Mouse (Mus musculus) right cerebral cortex, postnatal 4 days (tissue): ENCODE data around the gene Nol6.
"Not testable (repeated sequence)": the region's sequence is repeated elsewhere in the genome, so short reads cannot be mapped to it uniquely, and the experiment has no call there.

Source experiments
- DNase-seq: peaks from one replicate; pipeline ENCODE4 v3.0.0-alpha.2; 2022

The Nol6 gene

GRCm38 (mm10) chr4:41116817-41117216 lies 7.4 kb downstream of the Nol6 start:
- no peak for DNase-seq

- DNase-seq, result no peak
Measured at GRCm38 (mm10) chr4:41115793-41116192, 8.5 kb downstream of the Nol6 start.

DNA sequence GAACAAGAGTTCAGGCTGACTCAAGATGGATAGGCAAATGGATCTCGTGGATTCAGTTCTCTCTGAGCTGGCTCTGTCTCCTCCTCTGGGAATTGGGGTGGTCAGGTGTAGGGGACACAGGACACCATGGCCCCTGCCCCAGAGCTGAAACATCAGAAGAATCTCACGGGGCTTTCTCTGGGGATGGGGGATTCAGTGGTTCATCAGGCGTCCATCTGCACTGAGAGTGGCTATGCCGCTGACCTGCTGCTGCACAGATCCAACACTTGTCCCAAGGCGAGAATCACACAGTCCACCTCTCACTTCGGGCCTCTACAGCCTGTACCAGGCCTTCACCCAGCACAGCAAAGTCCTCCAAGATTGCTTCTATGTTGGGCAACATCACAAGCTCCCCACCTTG lies 9.2 kb downstream of the Nol6 start:
- no peak for DNase-seq

- no peak for DNase-seq
Measured at GRCm38 (mm10) chr4:41114358-41115070, 9.7 kb downstream of the Nol6 start.

GRCm38 (mm10) chr4:41108717-41109425 lies 15.4 kb downstream of the Nol6 start:
- DNase-seq, result no peak

DNA sequence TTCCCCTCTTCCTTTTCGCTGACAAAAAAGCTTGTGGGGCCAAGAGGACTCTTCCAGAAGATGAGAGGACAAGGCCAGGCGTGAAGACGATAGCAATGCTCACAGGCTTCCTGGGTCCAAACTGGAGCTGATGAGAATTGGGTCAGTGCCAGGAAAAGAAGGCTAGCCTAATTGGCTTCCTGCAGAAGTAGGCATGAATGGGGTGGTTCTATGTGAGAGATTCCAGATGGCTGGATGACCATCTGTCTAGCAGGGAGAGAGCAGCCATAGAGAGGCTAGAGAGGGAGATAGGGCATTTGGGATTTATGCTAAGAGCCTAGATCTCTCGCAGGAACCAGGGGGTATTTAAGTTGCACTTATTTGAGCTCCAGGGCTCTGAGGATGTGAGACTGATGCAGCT lies 16.8 kb downstream of the Nol6 start:
- DNase-seq, result no peak

- no peak for DNase-seq
Measured at GRCm38 (mm10) chr4:41102901-41103300, 21.4 kb downstream of the Nol6 start.

DNA sequence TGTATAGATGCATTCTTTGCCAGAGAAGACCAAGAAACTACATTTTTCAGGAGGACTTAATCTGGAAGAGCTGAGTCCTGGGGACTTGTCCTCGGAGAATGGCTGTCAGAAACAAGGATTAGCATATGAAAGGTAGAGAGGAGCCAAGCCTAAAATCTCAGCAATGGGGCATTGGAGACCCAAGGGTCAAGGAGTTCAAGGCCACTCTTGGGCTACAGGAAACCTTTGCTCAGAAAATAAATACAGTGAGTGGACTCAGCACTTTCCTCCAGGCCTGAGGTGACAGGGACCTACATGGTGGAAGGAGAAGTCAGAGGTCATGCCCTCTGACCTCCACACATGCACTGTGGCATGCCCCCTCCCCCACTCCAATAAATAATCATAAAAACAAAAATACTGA lies 23.3 kb downstream of the Nol6 start:
- no peak for DNase-seq

GRCm38 (mm10) chr4:41098577-41098951 lies 25.7 kb downstream of the Nol6 start:
- no peak for DNase-seq

DNA sequence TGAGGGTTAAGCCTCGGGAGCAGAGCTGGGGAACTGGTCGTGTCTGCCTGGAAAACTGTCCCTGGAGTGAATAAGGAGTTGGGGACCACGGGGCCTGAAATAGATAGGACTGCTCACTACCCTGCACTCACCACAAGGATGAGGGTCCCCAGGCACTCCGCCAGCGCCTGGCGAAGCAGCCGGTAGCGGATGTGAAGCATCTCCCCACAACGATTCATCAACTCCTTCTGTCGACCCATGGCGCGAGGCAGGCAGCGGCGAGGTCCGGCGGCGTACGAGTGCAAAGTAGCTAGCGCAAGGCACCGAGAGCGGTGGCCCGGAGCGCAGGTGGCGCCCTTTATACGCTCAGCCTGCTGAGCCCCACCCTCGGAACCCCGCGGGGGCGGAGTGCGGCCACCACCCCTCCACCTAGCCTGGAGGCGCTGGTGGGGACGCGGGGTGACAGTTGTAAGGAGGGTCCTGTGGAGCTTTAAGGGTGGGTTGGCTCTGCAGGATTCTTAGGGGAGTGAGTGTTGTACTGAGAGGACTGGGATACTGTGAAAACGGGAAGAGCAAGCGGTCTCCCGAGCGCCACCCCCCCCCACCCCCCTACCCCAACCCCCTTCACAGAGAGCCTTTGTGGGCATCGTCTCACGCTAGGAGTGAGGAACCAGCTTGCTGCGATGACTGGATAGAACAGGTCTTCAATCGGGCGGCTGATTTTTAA lies 26.2 kb downstream of the Nol6 start, which contains the start of gene Aqp3:
Gene Aqp3, minus strand, starts transcription at position 313 of the 706 bp plus-strand sequence.
- peak; percentile 56 for DNase-seq

DNA sequence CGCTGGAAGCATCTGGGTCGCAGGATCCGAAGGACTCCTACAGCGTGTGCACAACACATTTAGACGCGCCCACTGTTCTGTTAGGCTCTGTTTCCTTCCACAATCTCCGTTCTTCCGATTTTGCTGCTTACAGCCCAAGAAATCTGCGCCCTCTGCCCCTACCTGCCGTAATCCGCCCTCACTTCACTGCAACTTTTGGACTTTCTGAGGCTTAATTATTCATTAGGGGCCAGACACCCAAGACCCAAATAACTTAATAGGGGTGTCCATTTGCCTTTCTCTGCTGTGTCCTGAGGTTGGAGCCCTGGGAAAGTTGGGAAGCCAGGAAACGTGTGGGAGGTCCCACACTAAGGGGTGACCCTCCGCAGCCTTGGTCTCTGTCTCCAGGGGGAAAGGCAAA lies 26.9 kb downstream of the Nol6 start:
- no peak for DNase-seq

DNA sequence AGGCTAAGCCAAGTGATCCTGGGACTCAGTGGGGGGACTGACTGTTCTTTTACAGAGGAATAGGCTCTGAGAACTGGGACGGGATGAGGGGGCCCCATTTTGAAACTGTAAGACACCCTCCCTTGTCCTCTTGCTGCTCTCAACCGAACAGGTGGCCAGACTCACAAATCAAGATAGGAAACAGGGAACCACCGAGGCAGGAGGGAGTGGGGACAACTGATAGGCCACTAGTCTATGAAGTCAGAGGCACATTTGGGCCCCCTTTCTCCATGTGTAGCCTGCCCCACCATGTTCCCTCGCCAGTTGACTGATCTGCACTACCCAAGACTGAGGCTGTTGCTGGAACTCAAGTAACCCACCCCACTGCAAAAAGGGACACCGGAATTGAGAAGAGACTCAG lies 27.5 kb downstream of the Nol6 start:
- no peak for DNase-seq

DNA sequence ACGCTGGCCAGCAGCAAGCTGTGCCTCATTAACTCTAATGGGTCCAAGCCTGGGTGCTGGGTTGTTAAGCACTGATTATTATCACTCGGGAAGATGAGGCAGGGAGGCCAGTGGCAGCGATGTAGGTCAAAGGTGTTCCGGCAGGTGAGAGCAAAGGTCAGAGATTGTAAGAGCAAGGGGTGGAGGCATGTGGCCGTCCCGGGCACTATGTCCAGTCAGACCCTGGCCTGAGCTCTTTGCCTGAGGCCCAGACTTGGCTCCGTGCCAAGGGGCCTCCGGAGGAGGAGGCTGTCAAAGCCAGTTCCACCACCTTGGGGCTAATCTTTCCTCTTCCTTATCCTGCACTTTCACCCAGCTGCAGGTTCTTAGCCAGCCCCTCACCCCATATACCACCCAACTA lies 28.1 kb downstream of the Nol6 start:
- no peak for DNase-seq

DNA sequence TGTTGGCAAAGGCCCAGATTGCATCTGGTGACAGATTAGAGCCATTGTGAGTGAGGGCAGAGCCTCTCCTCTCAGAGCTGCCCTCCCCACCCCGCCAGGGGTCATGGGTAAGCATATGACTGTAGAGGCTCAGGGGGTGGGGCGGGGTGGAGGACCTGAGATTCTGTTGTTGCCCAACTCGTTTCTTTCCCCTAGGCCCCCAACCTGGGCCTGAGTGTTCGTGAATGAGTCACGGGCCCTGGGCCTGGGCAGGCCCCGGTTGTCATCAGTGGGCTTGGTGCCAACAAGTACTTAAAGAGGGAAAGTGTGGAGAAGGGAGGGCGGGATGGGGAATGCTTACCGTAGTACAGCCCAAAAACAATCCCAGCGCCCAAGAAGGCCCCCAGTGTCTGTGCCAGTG lies 29.9 kb downstream of the Nol6 start:
- no peak for DNase-seq

- DNase-seq, result no peak
Measured at GRCm38 (mm10) chr4:41092958-41093357, 31.3 kb downstream of the Nol6 start.

DNA sequence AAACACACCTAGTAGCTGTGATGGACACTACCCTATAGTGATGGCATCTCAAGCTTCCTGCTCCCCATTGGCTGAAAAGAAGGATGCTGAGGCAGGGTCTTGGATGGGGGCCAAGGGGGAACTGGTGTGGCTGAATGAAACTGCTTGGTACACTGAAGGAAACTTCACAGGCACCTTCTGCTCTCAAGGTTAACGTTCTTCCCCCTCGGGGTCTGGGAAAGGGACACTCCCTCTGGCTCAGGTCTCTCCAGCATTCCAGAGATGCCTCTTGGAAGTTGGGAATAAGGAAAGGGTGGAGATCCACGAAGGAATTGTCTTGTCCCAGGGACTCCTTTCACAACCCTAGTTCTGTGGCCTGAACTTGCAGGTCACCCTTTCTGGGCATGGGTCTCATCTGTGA lies 32.9 kb downstream of the Nol6 start:
- DNase-seq, result no peak

- DNase-seq, result no peak
Measured at GRCm38 (mm10) chr4:41089705-41090104, 34.5 kb downstream of the Nol6 start.

GRCm38 (mm10) chr4:41089189-41089588 lies 35.1 kb downstream of the Nol6 start:
- no peak for DNase-seq

DNA sequence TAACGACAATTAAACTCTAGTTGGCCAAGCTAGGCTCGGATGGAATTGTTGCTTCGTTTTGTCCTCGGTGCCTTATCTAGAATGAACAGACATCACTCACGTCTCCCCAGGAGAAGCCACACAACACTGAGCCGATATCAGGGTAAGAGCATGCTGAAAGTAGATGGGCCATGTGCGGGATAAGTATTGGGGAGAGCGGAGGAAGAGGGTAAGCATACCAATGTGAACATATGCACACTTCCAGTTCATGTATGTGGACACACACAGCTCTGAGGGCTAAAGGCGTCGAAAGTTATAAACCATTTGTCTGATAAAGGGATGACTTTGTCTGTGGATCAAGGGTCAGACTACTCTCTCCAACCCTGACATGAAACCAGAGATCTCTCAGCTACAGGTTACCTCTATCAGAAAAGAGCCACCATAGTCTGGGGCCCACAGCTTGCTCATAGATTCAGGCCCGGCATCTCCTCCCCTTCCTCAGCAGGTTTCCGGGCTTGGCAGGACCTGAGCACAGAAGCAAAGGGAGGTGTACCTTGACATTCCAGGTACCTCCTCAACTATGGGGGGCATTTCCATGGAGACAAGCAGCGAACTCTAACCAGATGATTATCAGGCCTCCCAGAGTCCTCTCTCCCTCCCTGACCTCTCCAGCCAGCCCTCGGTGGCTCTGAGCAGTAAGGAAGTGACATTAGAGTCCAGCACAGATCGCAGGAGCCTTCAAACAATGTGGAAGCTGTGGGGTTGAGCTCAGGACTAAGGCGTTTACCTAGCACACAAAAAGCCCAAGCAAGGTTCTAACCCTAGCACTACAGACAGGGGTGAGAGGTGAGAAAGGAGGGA lies 36.6 kb downstream of the Nol6 start:
- no peak for DNase-seq

DNA sequence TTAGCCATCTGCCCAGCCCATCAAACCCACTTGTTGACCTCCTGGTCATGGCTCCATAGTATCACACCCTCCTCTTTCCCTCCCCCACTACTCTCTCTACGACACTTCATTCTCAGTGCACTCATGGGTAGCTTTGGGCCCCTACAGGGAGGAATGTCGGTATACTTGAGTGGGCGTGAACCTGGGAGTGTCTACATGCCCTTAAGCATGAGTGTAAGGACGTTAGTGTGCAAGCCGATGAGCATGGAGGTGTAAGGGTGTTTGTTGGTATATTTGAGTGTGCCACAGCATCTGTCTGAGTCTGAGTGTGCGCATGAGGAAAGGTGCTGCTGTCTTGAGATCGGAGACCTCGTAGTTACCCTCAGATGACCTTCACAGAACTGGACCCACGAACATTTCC lies 37.3 kb downstream of the Nol6 start:
- DNase-seq, result no peak

GRCm38 (mm10) chr4:41084819-41085218 lies 39.4 kb downstream of the Nol6 start:
- no peak for DNase-seq

GRCm38 (mm10) chr4:41082803-41083202 lies 41.5 kb downstream of the Nol6 start:
- not testable (repeated sequence) for DNase-seq

DNA sequence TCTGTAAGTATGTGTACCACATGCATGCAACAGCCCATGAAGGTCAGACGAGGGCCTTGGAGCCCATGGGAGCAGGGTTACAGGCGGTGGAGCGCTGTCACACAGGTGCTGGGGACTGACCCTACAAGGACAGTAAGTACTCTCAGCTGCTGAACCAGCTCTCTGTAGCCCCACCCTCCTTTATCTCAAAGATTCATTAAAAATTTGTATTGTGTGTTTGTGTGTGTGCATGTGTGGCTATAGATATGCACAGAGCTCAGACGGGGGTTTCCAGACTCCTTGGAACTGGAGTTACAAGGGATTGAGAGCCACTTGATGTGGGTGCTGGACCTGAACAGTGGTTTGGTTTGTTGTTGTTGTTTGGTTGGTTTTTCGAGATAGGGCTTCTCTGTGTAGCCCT lies 42.5 kb downstream of the Nol6 start:
- no peak for DNase-seq
